Mouse (Mus musculus): ENCODE data around the gene Usp10. TPM values are rescaled to one million over a fixed set of nuclear protein-coding genes. Genes with fewer than 3 reads are reported as not detected.

Gene Usp10
- 10 to 100 TPM; 82.7 to 98.6 (median 89.4) TPM for total RNA-seq (2022)

DNA sequence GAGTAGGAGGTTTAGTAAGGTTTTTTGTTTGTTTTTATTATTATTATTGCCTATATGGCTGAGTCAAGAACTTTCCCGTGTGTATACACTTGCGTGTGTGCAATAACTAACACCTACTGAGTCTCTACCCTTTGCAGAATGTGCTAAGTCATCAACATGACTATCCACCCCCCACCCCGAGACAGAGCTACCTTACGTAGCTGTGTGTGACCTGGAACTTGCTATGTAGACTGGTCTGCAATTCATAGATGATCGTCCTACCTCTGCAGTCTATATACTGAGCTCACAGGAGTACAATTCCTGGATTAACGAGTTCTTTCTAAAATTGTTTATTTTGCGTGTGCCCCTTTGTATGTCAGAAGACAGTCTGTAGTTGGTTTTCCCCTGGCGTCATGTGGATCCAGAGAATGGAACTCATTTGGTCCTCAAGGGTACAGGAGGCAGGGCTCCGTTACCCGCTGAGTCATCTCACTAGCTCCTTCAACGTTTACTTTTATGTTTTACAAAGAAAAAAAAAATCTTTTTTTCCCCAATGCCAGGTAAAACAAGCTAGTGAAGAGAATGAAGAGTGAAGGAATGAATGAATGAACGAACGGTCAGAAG is at the start of gene Usp10:
Usp10 (plus strand) TSS at position 417 of the 603 bp plus-strand sequence.
- DNase-seq (ENCODE audit: low spot score in 2 of 2), result no peak

DNA sequence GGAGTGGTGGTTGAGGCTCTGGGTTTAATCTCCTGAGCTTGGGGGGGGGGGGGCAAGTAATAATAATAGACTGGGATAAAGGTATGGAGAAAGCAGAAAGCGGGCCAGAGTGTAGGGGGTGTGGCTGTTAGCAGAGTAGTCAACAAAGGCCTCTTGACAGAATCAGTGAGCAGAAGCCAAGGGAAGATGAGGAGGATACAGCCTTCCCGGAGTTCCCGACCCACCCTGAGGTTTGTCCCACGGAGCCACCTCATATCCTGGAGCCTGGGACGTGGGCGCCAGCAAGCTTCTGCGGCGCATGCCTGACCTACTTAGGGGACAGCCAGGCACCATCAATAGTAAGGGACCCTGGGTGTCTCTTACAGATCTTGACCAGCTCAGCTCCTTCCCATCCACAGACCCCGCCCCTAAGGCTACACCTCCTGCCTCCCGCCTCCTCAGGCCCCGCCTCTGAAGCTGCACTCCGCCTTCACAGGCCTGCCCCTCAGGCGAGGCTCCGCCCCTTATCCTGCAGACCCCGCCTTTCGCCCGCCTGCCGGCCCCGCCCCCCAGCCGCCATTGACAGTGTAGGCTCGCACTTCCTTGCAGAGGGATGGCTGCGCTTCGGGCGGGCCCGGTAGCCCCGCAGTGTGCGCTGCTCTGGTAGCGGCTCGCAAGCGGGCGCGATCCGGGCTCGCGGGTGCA is 48.3 kb upstream of the Usp10 start, which contains the start of gene Klhl36:
Klhl36 (plus strand) TSS at position 561 of the 684 bp plus-strand sequence.
- DNase-seq (ENCODE audit: low spot score in 2 of 2), result peak; percentile 91 to 92

DNA sequence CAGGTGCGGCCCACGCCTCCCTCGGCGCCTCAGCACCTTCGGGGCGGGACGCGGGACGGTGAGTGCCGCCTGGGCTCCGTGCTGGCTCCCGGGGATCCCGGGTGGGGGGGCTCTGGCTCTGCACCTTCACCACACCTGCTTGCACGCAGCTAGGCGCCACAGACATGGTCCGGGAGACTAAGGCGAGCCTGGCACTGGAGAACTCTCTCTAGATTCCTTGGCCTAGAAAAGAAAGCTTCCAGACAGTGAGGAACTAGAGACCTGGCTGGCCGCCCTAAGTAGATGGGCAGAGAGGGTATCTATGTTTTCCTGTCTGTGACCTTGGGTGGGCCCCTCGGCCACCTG is 47.8 kb upstream of the Usp10 start:
- no peak for DNase-seq (ENCODE audit: low spot score in 2 of 2)

DNA sequence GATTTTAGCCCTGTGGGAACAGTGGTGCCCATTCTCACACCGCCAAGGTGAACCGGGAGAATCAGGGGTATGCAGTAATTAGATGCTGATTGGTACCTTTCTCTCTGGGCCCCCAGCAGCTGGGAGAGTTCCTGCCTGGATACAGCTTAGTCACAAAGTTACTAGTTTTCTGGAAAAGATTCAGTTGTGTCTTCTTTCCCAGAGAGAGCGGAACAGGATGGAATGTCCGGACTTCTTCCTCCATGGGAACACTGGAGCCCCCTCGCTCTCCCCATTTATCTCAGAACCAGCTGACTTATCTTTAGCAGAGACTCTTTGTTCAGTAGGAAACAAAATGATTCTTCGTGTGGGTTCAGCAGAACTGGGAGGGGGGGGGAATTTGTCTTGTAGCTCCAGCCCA is 47.4 kb upstream of the Usp10 start:
- DNase-seq (ENCODE audit: low spot score in 2 of 2), result no peak

DNA sequence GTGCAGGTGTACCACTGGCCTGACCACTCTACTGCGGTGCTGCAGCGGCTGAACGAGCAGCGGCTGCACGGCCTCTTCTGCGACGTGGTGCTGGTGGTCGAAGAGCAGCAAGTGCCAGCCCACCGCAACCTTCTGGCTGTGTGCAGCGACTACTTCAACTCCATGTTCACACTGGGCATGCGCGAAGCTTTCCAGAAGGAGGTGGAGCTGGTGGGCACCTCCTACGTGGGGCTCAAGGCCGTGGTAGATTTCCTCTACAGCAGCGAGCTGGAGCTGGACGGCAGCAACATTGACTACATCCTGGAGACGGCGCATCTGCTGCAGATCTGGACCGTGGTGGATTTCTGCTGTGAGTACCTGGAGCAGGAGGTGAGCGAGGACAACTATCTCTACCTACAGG is 40.5 kb upstream of the Usp10 start:
- no peak for DNase-seq (ENCODE audit: low spot score in 2 of 2)

DNA sequence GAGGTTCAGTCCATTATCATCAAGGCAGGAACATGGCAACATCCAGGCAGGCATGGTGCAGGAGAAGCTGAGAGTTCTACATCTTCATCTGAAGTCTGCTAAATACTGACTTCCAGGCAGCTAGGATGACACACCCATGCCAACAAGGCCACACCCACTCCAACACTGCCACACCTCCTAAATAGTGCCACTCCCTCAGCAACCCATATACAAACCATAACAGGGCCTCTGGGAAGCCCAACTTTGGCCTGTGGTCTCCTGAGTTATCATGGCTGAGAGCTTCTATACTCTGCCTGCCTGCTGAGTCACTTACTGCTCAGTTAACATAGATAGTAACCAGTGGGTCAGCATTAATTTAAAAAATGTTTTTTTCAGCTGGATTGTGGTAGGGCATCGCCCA is 37.0 kb upstream of the Usp10 start:
- DNase-seq (ENCODE audit: low spot score in 2 of 2), result no peak

DNA sequence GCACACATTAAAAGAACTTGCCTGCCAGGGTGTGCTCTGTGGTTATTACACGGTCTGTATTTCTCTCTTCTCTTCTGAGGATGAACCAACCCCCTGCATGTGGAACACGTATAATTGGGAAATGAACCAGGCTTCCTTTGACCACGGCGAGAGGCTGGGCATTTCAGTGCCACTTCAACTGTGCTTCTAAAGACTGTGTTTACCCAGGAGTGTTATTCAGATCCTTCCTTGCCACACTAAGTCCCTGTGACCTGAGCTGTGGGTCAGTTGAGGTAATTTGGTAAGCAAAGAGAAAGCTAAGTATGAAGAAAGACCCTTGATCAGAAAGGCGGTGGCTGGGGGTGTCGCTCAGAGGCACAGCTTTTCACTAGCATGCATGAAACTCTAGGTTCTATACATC is 28.9 kb upstream of the Usp10 start:
- no peak for DNase-seq (ENCODE audit: low spot score in 2 of 2)

DNA sequence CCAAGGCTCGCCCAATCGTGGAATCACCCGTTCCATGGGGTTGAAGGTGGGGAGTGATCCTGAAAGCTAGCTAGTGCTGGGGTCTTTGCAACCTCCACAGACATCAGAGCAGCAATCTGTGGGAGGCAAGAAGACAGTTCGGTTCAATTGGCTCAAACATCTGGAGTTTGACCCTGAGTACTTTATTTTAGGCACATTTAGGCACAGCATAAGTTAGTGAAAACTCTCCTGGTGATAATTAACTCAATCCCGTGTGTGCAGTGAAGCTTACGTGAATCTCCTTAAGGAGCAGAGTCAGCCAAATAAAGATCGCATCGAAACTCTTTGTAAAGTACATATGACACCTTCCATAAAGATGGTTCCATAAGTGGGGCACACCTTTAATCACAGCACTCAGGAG is 28.2 kb upstream of the Usp10 start:
- DNase-seq (ENCODE audit: low spot score in 2 of 2), result no peak

DNA sequence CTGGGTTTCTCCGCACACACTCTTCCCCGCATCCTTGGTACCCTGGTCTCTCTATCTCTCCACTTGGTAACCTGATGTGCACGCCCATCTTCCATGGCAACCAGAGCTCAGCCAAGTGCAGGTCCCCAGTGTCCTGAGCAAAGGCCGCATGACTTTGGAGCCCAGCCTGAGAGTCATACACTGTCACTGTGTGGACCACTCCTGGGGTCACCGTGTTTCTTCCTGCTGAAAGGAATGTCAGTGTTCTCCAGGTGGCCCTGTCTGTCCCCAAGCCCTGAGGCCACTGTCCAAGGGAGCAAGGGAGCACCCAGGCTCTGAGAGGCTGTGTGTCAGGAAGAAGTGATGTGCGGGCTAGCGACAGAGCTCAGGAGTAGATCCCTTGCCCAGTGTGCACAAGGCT is 26.9 kb upstream of the Usp10 start:
- DNase-seq (ENCODE audit: low spot score in 2 of 2), result no peak

DNA sequence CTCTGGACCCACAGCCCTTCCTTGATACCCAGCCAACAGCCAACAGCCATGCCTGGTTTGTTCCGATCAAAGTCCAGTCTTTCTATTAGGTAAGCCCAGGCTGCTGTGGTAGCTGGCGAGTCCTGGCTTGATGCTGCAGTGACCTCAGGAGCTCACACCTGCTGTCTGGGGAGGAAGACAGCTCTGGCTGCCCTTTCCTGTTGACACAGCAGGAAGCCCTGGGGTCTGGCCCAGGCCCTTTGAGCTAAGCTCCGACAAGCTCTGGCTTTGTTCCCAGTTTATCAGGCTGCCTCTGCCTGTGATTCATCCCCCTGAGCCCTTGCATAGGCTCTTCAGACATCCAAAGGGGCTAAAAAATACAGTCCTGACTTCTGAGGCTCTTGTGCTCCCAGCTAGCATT is 24.5 kb upstream of the Usp10 start:
- DNase-seq (ENCODE audit: low spot score in 2 of 2), result no peak

DNA sequence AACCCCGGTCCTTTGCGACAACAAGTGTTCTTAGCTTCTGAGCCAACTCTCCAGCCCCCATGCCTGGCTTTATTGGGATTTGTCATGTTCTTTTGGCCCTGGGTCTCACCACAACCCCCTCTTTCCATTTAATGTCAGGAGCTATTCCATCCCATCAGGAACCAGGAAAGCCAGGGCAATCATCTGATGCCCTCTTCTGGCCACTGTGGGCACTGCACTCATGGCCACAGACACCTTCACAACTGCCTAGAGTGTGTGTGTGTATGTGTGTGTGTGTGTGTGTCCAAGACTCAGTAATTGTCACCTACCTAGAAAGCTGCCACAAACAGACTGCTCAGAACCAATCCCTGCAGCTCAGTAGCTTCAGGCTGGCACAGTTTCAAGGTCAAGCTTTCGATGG is 23.0 kb upstream of the Usp10 start:
- no peak for DNase-seq (ENCODE audit: low spot score in 2 of 2)

DNA sequence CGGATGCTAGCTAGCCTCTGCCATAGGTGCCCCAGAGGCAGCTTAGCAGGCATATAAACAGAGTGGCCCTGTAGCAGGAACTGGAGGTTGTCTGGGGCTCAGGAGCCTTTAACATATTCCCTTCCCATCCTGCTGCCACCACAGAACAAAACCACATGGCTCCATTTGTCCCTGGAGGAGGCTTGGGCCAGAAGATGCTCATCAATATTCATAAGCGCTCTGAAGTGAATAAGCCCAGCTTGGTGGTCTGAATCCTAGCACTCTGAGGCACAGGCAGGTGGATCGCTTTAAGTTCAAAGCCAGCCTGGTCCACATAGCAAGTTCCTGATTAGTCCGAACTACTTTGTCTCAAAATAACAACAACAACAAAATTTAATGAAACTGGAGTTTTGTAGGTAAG is 22.1 kb upstream of the Usp10 start:
- no peak for DNase-seq (ENCODE audit: low spot score in 2 of 2)

DNA sequence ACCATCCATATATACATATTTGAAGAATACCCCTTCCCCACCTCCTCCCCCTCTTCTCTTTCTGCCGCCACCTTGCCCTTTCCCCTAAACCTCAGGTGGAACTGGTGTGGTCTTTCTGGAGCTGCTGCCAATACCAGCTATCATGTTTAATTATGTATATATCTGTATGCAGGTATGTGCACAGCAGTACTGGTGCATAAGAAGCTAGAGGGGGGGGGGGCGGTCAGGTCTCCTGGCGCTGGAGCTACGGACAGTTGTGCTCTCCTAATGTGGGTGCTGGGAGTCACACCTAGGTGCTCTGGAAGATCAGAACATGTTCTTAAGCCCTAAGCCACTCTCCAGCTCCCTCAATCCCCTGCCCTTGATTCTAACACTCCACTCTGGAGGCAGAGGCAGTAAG is 13.1 kb upstream of the Usp10 start:
- DNase-seq (ENCODE audit: low spot score in 2 of 2), result no peak

DNA sequence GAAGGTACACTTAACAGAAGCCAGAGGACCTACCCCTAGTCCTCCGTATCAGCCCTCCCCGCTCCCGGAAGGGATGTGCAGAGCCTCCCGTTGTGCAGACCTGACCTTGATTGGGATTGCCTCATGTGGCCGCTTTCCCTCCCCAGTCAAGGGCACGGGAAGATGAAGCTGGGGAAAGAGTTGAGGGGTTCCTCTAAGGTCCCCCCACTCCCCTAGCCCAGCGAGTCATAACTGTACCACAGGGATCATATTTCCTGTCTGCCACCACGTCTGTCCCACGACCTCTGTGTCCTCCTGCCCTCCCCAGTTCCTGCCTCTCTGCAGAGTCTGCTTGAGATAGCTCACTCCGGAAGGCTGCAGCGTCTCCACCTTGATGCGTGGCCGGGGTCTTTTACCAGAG is 12.2 kb upstream of the Usp10 start:
- no peak for DNase-seq (ENCODE audit: low spot score in 2 of 2)

DNA sequence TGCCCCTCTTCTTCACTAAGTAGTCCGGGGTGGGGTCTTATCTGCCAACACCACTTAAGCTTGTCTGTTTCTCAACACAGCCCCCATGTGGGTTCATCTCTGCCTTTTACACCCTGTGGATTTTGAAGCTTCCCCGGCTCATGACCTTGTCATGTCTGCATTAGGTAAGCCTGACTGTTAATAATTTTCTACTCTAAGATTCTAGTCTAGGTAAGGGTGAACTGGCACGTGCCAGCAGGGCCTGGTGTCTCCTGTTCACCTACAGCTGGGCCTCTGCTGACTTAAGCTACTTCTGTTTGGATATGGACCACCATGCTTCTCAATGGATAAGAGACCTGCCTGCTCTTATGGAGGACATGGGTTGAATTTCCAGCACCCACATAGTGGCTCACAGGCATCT is 8.8 kb upstream of the Usp10 start:
- no peak for DNase-seq (ENCODE audit: low spot score in 2 of 2)

DNA sequence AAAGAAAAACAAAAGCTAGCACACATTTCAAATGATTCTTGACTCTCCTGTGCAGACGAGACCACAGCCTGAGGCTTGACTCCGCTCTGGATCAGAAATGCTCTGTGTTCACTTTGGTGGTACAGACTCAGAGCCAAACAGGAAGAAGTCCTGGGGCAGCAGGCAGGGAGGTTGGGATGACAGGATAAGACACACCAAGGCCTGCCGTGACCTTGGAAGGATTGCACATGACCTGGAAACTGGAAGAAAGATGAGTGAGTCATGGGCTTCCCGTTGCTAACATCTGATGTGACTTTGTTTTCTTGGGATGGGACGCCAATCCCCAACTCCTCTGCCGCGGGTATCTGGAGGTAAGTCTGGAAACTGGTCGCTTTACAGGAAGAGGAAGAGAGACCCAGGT is 8.2 kb upstream of the Usp10 start:
- no peak for DNase-seq (ENCODE audit: low spot score in 2 of 2)

DNA sequence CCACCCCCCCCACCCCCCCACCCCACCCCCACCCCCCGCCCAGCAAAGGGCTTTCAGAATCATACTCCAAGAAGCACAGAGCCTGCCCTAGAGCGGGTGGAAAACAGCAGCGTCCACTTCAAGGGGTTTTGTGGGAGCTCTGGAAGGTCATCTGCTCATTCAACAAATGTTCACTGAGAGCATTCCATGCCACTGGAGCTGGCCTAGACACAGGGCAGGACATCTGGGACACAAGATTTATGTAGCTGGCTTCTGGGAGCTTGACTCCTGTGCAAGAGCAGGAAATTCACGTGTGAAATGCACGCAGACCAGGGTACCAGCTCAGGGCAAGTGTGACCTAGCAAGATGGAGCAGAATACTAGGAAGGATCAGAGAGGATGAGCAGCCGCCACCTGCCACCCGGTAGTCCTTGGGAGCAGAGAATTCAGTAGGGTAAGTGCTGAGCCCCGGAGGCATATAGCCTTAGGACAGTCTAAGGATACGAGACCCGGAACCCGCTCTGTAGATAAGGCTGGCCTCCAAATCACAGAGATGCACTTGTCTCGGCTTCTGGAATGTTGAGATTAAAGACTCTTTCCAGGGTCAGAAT is 5.7 kb upstream of the Usp10 start:
- no peak for DNase-seq (ENCODE audit: low spot score in 2 of 2)

DNA sequence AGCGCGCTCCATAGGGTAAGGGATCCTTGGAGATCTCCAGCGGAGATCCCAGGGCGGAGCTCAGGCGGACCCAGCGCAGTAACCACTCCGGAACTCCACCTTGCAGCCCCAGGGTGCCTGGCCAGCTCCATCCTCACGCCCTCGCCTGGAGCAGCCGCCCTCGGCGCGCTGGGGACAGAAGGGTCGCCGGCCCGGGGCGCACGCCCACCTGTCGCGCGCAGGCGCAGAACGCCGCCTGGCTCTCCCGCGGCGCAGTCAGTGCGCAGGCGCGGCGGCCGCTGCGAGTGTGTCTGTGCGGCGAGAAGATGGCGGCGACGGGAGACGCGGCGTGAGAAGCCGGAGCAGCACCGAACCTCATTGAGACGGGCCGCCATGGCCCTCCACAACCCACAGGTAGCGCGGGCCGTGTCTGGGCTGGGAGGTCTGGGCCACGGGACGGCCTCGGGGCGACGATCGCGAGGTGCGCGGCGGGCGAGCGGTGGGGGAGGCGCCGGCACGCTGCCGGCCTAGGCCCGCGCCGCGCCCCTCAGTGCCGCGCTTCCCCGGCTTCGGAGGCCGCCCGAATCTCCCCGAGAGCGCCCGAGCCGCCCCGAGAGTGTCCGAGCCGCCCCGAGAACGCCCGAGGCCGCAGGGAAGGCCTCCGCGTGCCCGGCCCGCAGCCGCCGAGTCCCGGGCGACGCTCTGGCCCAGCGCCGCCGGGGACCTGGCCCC is 542 bp downstream of the Usp10 start, which contains the start of gene Gm20388:
Gm20388 (plus strand) TSS at position 295 of the 711 bp plus-strand sequence.
- peak; percentile 81 to 91 for DNase-seq (ENCODE audit: low spot score in 2 of 2)

DNA sequence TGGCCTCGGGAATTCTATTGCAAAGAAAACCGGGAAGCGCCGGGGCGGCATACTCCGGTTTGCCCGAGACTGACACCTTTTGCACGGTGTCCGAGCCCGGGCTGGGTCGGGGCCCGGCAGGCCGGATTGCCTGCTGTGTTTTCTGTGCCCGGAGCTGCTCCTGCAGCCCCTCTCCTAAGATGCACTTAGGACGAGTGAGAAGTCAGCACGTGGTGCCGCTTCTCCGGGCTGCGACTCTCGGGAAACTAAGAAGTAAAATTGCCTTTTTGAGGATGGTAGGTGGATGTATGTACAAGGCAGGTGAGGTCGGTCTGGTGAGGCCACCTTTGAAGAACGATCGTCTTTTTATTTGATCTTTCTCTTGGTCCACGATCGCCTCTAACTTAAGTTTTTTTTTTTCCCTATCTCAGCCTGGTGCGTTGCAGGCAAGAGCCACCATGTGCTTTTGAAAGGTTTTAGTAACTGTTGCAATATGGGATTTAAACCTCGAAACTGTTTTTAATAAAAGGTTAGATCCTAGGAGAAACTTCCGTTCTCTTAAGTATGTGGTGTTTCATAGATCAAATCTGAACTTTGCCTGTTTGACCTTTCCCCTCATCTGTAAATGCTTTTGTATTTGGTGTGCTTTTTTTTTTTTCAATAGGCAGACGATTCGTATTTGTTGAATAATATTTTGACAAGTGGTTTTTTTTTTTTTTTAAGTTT is 1.2 kb downstream of the Usp10 start:
- DNase-seq (ENCODE audit: low spot score in 2 of 2), result no peak

DNA sequence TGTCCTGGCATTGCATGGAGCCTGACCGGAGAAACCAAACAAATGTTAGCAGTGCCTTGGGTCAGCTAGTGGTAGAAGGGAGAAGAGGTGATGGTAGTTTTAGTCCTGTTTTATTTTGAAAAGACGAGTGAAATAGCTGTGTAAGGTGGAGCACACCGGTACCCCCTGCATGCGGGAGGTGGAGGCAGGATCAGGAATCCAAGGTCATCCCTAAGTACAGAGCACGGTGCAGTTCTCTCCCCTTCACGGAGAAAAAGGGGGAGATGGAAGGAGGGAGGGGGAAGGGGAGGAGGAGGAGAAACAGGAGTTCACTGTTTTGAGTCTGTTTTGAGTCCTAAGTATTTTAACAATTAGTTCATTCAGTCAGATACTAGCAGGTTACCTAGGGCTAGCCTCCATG is 2.5 kb downstream of the Usp10 start:
- DNase-seq (ENCODE audit: low spot score in 2 of 2), result no peak

DNA sequence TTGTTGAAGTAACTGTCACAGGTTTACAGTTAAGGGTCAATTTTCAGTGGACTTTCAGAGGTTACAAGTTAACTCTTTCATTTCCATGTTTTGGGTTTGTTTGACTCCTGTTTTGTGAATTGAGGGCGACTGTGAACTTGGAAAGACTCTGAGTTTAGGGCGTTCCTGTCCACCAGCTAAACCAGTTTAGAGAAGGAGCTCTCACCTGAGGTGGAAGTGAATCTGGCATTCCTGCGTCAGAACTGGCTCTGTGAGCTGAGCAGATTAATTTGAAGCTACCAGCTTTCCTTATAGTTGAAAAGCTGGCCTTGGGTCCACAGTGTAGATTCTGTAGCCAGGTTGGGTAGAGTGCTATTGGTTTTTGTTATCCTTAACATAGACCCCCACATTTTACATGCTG is 3.0 kb downstream of the Usp10 start:
- DNase-seq (ENCODE audit: low spot score in 2 of 2), result no peak

DNA sequence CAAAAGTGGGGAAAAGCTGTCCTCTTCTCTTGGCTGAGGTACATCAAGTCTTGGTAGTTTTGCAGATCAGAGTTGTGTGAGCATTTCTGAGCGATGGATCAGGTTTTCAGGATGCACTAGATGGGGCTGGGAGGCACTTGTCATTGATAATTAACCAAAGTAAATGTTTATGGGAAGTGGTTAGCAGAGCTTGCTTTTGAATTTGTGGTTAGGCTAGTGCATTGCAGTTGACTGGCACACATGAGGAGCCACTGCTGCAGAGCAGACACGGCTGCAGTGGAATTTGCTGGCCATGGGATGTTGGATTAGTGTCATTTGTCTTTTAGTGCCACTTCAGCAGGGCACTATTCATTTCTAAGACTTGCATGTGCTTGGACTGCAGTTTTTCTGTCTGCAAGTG is 4.0 kb downstream of the Usp10 start:
- DNase-seq (ENCODE audit: low spot score in 2 of 2), result no peak

Measured in layer of hippocampus, adult 8-10 months (tissue).